ENCODE assay signal across 8 mouse cellular contexts in genomic region chr6:24955131-24955945, GRCm38 (mm10). TPM values are rescaled to one million over a fixed set of nuclear protein-coding genes. Genes with fewer than 3 reads are reported as not detected.
DNase-seq lines count a peak whose midpoint lies in the region; ATAC-seq and TF ChIP-seq lines count a peak whose summit lies in the region.

No protein-coding gene starts in this region.

- intact Hi-C loops in gastrocnemius, adult 2 months (cut with DNase I), result no loop called here
- intact Hi-C loops in gastrocnemius, postnatal 36 days (cut with DNase I), result no loop called here

- no peaks in the 10 kb centered on the region for H3K27me3 ChIP-seq in forebrain, embryonic 16.5 days (replicated peaks; ENCODE audit: control insufficient read depth, insufficient read depth, low read length)
- no peaks in the 10 kb centered on the region for H3K27me3 ChIP-seq in hindbrain, embryonic 15.5 days
- H3K27me3 ChIP-seq in midbrain, embryonic 16.5 days (ENCODE audit: control insufficient read depth, insufficient read depth, low read depth, low read length), result no peaks in the 10 kb centered on the region

- H3K4me1 ChIP-seq in forebrain, embryonic 16.5 days (replicated peaks; ENCODE audit: control insufficient read depth, insufficient read depth, low read length), result peaks cover 4% of the 10 kb centered on the region
- peaks cover 14% of the 10 kb centered on the region; the same call in 1 of the 2 replicates for H3K4me1 ChIP-seq in hindbrain, embryonic 15.5 days (replicated peaks)
- H3K4me1 ChIP-seq in midbrain, embryonic 16.5 days (ENCODE audit: control insufficient read depth, insufficient read depth, low read length), result 0 out of 2 replicates have a peak, but pooled peaks cover 4% of the 10 kb centered on the region

- peak; percentile 44 for DNase-seq in gastrocnemius, adult 2 months
- DNase-seq in gastrocnemius, postnatal 36 days, result no peak
- peak; percentile 46 to 72 for DNase-seq in cerebellum, adult 18-20 months
- peak; percentile 55 to 56 for DNase-seq in left cerebral cortex, adult 8-10 months (ENCODE audit: low spot score in 2 of 2)
- DNase-seq in urinary bladder, postnatal 14 days (ENCODE audit: low spot score), result peak; percentile 18

- no peak for TF ChIP-seq CTCF in gastrocnemius, adult 2 months (IDR thresholded peaks at IDR 0.05)

- H3K36me3 ChIP-seq in forebrain, embryonic 16.5 days (ENCODE audit: control insufficient read depth, insufficient read depth), result no peaks in the 10 kb centered on the region
- H3K36me3 ChIP-seq in hindbrain, embryonic 15.5 days, result 0 out of 2 replicates have a peak, but pooled peaks cover 3% of the 10 kb centered on the region
- H3K36me3 ChIP-seq in midbrain, embryonic 16.5 days (ENCODE audit: control insufficient read depth, insufficient read depth, low read length), result no peaks in the 10 kb centered on the region

- peak overlapping the region; percentile 96 for H3K4me2 ChIP-seq in forebrain, embryonic 16.5 days (ENCODE audit: low read length)
- peak overlapping the region; percentile 90 for H3K4me2 ChIP-seq in hindbrain, embryonic 15.5 days
- peak overlapping the region; percentile 86 for H3K4me2 ChIP-seq in midbrain, embryonic 16.5 days (ENCODE audit: low read length)

- peak overlapping the region; percentile 53; the same call in 1 of the 2 replicates for H3K27ac ChIP-seq in gastrocnemius, adult 2 months
- H3K27ac ChIP-seq in forebrain, embryonic 16.5 days (ENCODE audit: low read length), result peak overlapping the region; percentile 82
- peak overlapping the region; percentile 94 for H3K27ac ChIP-seq in hindbrain, embryonic 15.5 days (replicated peaks)
- peak overlapping the region; percentile 94 for H3K27ac ChIP-seq in midbrain, embryonic 16.5 days (ENCODE audit: low read length)

- no peaks in the 10 kb centered on the region for H3K9me3 ChIP-seq in forebrain, embryonic 16.5 days (ENCODE audit: control insufficient read depth, low read length)
- no peaks in the 10 kb centered on the region for H3K9me3 ChIP-seq in hindbrain, embryonic 15.5 days
- H3K9me3 ChIP-seq in midbrain, embryonic 16.5 days (replicated peaks; ENCODE audit: control insufficient read depth, low read length, poor library complexity, severe bottlenecking), result no peaks in the 10 kb centered on the region; the same call in 1 of the 2 replicates

- under 1% methylated on average over 81 of the region's 91 CpGs for WGBS in forebrain, embryonic 16.5 days
- WGBS in hindbrain, embryonic 15.5 days, result under 1% methylated on average over 70 of the region's 91 CpGs
- WGBS in midbrain, embryonic 16.5 days, result under 1% methylated on average over 89 of the region's 91 CpGs

- H3K4me3 ChIP-seq in gastrocnemius, adult 2 months, result peak overlapping the region; percentile 64
- H3K4me3 ChIP-seq in forebrain, embryonic 16.5 days (replicated peaks; ENCODE audit: low read length), result peak overlapping the region; percentile 55
- peak overlapping the region; percentile 85 for H3K4me3 ChIP-seq in hindbrain, embryonic 15.5 days
- peak overlapping the region; percentile 70 for H3K4me3 ChIP-seq in midbrain, embryonic 16.5 days (ENCODE audit: low read depth, low read length)

- ATAC-seq in forebrain, embryonic 16.5 days, result peak; percentile 78
- ATAC-seq in hindbrain, embryonic 15.5 days (ENCODE audit: low FRiP score, low read depth), result peak; percentile 86
- peak; percentile 91 for ATAC-seq in midbrain, embryonic 16.5 days

- peak overlapping the region; percentile 91 for H3K9ac ChIP-seq in forebrain, embryonic 16.5 days (replicated peaks; ENCODE audit: low read depth, low read length)
- H3K9ac ChIP-seq in hindbrain, embryonic 15.5 days, result peak overlapping the region; percentile 94
- H3K9ac ChIP-seq in midbrain, embryonic 16.5 days (ENCODE audit: low read depth, low read length), result peak overlapping the region; percentile 99

RNA-seq across cellular contexts. Expression of gene Tmem229a, which starts 0.8 kb away (rescaled TPM):
- under 1 TPM; 0.06 to 0.23 TPM for total RNA-seq in gastrocnemius, adult 2 months (2021)
- under 1 TPM; 0.13 to 0.27 TPM for total RNA-seq in gastrocnemius, postnatal 36 days (2021)
- 1.6 and 2.2 TPM in 2 replicates for polyA plus RNA-seq in forebrain, embryonic 16.5 days (2015; fragmentation: Nextera tagmentation; extraction: Ambion mirVana)
- polyA plus RNA-seq in hindbrain, embryonic 15.5 days (2015; fragmentation: Nextera tagmentation; extraction: Ambion mirVana), result 5.6 and 5.8 TPM in 2 replicates
- total RNA-seq in left cerebral cortex, adult 8-10 months (2022), result 10 to 100 TPM; 42.9 to 51.4 (median 47.8) TPM
- 3.4 and 4.6 TPM in 2 replicates for polyA plus RNA-seq in midbrain, embryonic 16.5 days (2015; fragmentation: Nextera tagmentation; extraction: Ambion mirVana)

Comparison
In these comparisons a context has a peak if more than half of its experiments do, and no peak if none do; other contexts are left out.
1. DNase-seq: peak in gastrocnemius, adult 2 months (single experiment), cerebellum, adult 18-20 months (2 of 2), left cerebral cortex, adult 8-10 months (2 of 2) and urinary bladder, postnatal 14 days (single experiment); none in gastrocnemius, postnatal 36 days (0 of 2).
2. RNA of gene Tmem229a, which starts 0.8 kb away (total RNA-seq): 42.9 to 51.4 TPM in left cerebral cortex, adult 8-10 months; 0.13 to 0.27 TPM in gastrocnemius, postnatal 36 days and 0.06 to 0.23 TPM in gastrocnemius, adult 2 months; every median in the first group is over 10 times any median in the second.
3. Peak in every context shown above with its lines, with median percentiles within 50 percentile points of each other: H3K27ac ChIP-seq, H3K4me3 ChIP-seq, ATAC-seq, H3K4me2 ChIP-seq and H3K9ac ChIP-seq.